Mouse (Mus musculus): ENCODE measurements around the gene Mettl15. TPM values are rescaled to one million over a fixed set of nuclear protein-coding genes. Genes with fewer than 3 reads are reported as not detected.

The Mettl15 gene
- polyA plus RNA-seq (2012; rRNA removed), result 4.3 and 4.8 TPM in 2 replicates

GRCm38 (mm10) chr2:109280600-109281340, at the start of gene Mettl15, which contains the start of gene Kif18a:
TSS of gene Mettl15 (minus strand) at chr2:109280748.
TSS of gene Kif18a (plus strand) at chr2:109280738.

Other genes with a start within 250 kb of the Mettl15 start
- 5.0 and 5.2 TPM in 2 replicates for gene Kif18a, start within 50 bp of the Mettl15 start, polyA plus RNA-seq (2012; rRNA removed)